Mouse (Mus musculus): ENCODE data around the gene Dtnb. TPM values are rescaled to one million over a fixed set of nuclear protein-coding genes. Genes with fewer than 3 reads are reported as not detected.

The Dtnb gene
- total RNA-seq, 2 experiments from 2014 or later = 8.3 to 14.8 TPM

DNA sequence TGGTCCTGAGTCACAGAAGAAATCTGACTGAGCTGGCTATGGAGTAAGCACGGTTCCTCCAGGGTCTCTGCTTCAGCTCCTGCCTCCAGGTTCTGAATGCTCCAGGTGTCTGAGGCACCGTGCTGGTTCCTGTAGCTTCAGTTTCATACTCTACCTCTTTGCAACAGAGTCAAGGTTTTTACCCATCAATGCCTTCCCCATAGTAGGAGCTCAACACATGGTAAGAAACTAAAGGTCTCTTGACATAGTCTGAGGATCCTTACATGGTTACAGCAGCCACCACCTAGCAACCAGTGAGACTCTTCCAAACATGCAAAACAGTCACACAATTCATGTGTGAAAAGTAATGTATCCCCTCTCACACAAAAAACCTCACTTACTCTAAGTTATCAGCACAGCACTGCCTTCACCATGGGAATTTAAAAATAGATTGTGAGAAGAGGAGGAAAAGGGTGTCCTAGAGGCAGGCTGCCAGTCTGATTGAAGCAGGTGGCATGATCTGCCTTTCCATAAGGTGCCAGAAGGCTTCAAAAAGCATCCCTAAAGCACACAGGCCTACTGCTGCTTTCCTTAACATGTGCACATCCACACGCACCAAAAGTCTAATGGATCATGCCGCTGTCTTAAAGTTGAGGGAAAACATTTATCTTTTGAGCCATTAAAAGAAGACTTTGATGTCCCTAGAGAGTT lies 1.3 kb upstream of the Dtnb start:
- no peak for ATAC-seq (replicated peaks; ENCODE audit: low FRiP score, poor library complexity, severe bottlenecking)

DNA sequence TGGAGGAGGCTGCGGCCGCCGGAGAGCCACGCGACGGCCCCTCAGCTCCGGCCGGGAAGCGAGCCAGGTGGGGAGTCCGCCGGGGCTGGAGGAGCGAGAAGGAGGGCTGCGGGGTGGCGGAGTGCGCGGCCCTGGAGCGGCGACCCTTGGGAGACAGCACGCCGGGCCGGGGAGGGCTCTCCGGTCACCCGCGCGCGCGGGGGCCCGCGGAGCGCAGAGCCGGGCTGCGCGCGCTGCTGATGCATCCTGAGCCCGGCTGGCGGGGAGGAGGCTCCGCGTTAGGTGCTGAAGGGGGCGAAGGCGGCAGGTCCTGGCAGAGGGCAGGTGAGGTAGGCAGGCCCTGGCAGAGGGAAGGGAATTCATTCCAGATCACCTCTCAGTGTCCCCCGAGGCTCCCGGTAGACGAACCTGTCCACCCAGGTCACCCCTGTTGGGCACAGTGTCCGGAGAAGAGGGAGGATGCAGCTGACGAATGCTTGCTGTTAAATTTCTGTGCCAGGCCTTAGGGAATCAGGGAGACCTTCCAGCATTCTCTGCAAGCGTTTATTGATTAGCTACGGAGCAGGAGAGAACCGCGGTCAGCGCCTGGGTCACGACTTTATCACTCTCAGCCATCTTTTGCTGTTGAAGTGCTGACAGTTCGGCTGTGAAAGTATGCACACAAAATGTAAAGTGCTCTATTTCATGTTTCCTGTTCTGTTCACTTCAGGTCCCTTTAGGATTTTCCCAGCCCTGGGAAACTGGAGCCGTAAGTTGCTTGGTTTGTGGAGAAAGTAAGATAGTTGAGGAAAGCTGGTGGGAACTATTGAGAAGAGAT lies 608 bp downstream of the Dtnb start:
- peak; percentile 68 for ATAC-seq (replicated peaks; ENCODE audit: low FRiP score, poor library complexity, severe bottlenecking)

DNA sequence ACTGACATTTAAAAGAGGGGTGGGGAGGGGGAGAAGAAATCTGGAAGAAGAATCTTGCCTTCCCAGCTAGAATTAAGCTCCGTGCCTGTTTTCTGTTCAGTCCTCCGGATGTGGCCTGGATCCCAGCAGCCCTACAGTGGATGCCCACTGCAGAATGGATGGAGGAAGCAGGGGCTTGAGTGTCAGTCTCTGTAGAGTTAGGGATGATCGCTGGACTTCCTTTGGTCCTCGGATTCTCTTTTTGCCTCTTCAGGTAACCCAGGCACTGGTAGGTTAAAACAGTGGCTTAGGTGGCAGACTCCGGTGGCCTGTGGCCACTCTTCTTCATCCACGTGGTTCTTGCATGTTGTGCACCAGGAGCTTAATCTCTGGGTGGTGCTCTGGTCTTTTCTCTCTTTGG lies 1.2 kb downstream of the Dtnb start:
- no peak for ATAC-seq (replicated peaks; ENCODE audit: low FRiP score, poor library complexity, severe bottlenecking)

DNA sequence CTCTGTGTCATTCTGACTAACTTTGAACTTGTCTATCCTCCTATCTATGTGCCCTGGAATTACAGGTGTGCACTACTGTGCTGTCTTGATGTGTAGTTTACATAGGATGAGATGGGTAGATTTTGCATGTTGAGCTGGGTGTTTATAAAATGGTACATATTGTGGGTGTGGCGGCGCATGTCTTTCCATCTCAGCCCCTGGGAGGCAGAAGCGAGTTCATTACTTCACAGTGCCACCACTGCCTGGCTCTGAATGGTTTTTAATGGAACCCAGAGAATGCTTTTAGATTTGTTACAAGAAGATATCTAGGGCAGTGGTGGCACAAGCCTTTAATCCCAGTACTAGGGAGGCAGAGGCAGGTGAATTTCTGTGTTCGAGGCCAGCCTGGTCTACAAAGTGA lies 2.5 kb downstream of the Dtnb start:
- ATAC-seq (replicated peaks; ENCODE audit: low FRiP score, poor library complexity, severe bottlenecking) = no peak

DNA sequence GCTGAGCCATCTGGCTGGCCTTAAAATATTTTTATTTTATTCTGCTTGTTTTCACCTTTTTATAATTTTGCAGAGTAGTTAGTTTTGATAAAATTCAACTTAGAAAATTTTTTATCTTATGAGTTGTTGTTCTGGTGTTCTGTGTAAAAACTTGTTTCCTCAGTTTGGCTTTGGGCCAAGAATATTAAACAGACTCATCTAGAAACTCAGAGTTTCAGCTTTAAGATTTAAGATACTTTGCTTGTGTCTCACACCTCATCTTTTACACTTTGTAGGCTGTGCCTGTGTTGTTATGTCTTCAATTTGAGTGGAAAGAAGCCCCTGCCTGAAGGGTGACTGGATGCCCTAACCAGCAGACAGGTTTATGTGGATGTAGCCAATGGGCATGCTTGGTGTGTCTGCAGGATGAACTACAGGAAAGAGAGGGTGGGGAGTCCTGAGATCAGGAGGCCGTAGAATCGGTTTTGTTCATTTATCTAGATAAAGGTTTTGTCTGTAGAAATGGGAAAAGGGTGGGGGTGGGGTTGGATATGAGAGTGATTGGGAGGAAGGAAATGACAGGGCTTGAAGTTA lies 7.9 kb downstream of the Dtnb start:
- ATAC-seq (replicated peaks; ENCODE audit: low FRiP score, poor library complexity, severe bottlenecking) = no peak

DNA sequence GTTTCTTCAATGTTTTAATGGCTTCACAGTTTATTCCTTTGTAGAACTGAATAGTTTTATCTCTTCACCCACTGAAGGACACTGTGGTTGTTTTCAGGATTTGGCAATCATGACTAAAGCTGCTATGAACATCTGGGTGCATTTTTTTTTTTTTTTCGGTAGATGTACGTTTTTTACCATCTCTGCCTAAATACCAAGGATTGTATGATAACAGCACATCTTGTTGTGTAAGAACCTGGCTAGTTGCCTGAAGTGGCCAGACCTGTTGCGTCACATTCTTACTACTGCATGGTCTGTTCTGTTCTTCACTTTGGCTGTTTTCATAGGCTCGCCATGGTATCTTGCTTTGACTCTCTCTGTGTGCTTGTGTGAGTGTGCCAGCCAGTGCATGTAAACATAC lies 10.4 kb downstream of the Dtnb start:
- ATAC-seq (replicated peaks; ENCODE audit: low FRiP score, poor library complexity, severe bottlenecking) = no peak

DNA sequence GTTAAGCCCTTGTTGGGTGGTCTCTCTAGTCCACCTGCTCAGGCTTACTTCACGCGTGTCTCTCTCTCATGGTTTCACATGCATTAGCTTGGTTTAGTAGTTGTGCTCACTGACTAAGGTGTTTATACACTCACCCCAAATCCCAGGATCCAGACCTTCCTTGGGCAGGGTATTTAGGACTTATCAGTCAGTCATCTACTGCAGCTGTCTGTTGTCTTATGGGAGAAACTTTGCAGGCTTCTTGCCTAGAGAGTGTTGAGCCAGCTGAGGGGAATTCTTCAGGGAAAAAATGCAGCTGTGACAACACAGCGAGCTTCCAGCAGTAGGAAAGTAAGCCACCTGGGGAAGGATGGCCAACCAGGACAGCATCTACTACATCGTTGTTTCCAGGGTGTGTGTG lies 13.3 kb downstream of the Dtnb start:
- no peak for ATAC-seq (replicated peaks; ENCODE audit: low FRiP score, poor library complexity, severe bottlenecking)

DNA sequence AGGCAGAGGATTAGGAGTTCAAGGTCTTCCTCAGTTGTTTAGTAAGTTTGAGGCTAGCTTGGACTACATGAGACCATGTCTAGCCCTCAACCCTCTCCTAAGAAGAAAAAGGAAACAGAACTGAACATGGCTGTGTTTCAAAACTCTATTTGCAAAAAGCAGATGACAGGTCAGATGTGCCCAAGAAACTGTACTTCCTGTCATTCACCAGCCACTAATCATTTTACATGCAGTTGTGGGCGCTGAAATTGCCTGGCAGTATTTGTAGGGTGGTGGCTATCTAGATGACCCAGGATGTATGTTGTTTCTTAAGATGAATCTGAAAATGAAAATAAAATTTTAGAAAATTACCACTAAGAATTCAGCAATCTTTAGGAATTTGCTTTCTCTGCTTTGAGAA lies 14.8 kb downstream of the Dtnb start:
- ATAC-seq (replicated peaks; ENCODE audit: low FRiP score, poor library complexity, severe bottlenecking) = no peak

DNA sequence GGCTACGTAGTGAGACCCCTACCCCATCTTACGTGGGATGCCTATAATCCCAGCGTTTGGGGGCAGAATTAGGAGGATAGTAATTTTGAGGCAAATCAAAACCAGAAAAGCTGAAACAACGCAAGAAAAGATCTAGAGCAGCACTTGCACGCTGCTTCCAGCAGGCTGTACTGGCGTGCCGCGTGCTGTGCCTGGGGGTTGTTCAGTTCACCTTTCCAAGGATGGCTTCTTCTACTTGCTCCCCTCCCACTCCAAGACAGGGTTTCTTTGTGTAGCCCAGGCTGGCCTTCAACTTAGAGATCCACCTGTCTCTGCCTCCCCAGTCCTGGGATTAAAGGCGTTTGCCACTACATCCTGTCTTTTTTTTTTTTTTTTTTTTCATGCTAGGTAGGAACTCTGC lies 17.9 kb downstream of the Dtnb start:
- no peak for ATAC-seq (replicated peaks; ENCODE audit: low FRiP score, poor library complexity, severe bottlenecking)

DNA sequence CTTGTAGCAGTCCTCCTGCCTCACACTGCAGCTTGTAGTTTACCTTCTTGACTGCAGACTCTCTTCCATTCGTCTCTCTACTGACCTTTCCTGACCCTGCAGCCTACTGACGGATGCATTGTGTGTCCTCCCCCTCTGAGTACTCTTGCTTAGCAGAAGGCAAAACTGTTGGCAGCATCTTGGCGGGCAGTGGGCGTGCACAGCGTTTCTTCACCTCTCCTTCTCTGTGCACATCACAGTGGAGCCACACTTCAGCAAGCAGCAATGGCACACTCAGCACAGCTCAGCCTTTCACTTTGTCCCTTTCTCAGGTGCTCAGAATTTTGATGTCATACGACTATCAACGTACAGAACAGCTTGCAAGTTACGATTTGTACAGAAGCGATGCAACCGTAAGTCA lies 19.4 kb downstream of the Dtnb start:
- ATAC-seq (replicated peaks; ENCODE audit: low FRiP score, poor library complexity, severe bottlenecking) = no peak

DNA sequence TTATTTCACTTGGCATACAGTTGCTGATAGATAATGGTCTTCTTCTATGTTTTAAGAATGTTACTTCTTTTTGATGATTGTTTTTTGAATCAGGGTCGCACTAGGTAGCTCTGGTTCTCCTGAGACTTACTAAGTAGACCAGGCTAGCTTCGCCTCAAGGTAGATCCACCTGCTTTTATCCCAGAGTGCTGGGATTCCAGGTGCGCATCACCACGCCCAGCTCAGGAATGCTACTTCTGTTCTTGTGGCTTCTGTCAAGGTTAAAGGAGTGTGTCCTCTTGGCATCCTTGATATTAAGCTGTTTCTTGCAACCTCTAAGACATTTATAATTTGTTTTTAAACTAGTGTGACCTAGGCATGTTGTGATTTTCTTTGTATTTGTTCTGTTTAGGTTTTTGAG lies 30.6 kb downstream of the Dtnb start:
- no peak for ATAC-seq (replicated peaks; ENCODE audit: low FRiP score, poor library complexity, severe bottlenecking)

DNA sequence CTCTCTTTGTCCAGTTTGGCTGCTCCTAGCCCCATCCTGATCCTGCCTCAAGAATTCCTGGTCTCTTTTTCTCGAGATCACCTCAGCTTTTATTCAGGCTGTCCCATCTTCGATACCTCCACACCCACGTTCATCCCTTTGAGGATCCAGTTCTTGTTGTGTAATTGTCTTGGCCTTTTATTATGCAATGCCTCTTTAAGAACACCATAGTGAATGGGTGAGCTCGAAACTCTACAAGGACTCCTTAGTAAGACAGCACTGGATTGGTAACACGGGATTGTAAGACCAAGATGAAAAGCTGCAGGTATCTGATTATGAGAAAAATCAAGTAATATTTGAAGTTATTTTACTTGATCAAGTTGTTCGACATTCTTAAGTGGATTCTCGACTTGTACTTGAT lies 34.0 kb downstream of the Dtnb start:
- ATAC-seq (replicated peaks; ENCODE audit: low FRiP score, poor library complexity, severe bottlenecking) = no peak

DNA sequence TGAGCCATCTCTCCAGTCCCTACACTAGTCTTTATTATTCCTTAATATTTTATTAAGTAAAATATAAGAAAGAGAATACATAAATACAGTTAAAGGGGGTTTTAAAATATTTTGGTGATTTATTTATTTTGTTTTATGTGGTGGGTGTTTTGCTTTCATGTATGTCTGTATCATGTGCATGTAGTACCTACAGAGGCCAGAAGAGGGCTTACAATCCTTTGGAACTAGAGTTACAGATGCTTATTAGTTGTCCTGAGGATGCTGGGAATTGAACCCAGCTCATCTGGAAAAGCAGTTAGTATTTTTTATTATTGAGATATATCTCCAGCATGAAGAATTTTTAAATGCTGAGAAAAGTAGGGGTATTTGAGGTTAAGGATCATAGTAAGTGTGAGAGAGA lies 37.6 kb downstream of the Dtnb start:
- ATAC-seq (replicated peaks; ENCODE audit: low FRiP score, poor library complexity, severe bottlenecking) = peak; percentile 74

DNA sequence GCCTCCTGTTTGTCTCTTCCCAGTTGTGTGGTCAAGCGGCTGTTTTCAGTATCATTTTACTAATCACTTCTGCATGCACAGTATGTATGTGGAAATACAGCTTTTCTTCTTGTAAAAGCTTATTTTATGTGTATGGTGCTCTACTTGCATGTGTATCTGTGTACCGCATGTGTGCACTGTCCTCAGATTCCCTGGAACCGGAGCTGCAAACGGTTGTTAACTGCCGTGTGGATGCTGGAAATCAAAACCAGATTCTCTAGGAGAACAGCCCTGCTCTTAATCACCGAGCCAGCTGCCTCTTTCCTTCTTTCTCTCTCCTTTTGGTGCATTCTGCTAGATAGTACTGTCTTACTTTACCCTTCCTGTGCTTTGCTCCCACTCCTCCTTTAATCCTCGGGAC lies 39.7 kb downstream of the Dtnb start:
- ATAC-seq (replicated peaks; ENCODE audit: low FRiP score, poor library complexity, severe bottlenecking) = no peak

DNA sequence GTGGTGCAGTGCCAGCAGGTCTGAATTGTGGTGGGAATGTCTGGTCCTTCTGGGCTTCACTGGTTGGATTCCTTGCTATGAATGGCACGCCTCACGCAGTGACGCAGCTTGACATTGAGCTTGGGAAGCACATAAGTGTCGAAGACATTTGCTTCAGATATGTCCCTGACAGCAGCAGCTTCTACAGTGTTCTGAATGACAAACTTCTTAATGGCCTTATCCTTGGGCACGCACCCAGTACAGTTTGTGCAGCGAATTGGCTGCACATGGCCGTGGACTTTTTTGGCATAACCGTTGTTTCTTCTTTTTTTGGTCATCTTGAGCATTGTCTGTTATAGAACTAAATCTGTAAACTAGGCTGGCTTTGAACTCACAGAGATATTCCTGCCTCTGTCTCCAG lies 42.9 kb downstream of the Dtnb start:
- ATAC-seq (replicated peaks; ENCODE audit: low FRiP score, poor library complexity, severe bottlenecking) = no peak

DNA sequence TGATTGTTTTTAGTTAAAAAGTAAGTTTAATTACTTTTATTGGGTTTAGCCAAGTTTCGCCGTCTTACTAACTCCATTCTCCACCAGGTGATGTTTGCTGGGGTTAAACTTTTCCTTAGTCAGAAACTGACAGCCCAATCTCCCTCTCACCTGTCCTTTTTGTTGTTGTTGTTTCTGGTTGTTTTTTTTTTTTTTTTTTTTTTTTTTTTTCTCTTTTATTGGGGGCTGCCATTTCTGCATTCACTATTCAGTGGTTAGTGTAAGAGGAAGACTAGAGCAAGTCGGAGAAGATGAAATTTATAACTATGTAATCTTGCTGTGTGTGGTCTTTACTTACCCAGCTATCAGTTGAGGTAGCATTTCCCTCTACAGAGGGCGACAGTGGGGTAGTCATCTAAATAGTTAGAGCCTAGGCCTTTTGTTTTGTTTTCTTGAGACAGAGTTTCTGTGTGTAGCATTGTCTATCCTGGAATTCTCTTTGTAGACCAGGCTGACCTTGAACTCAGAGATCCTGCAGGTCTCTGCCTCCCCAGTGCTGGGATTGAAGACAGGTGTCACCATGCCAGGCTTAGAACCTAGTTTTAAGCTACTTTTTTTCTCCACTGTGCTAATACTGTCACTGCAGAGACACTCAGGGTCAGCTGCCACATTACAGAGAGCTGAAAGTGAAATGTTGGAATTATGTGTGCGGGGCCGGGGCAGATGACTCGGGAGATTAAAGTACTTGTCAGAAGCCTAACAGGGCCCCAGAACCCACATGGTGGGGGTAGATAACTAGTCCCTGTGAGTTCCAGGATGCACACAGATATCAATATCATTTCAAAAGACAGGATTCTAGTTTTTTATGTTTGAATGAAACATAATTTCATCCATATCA lies 46.2 kb downstream of the Dtnb start:
- peak; percentile 99 for ATAC-seq (replicated peaks; ENCODE audit: low FRiP score, poor library complexity, severe bottlenecking)

DNA sequence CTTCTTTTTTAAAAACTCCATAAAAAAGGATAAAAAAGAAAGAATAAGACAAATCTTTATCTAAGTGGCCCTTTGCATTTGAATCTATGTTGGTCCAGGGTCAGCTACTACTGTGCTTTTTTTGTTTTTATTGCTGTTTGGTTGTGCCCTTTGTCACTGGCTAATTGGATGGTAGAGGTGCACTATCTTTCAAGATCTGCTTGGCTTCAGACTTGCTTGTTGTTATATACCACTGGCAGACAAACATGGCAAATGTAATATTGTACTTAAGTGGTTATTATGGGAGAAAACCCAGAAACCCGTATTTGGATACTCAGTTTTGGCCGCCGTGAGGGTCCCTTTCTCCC lies 46.8 kb downstream of the Dtnb start:
- peak; percentile 50; the same call in 1 of the 2 replicates for ATAC-seq (replicated peaks; ENCODE audit: low FRiP score, poor library complexity, severe bottlenecking)

DNA sequence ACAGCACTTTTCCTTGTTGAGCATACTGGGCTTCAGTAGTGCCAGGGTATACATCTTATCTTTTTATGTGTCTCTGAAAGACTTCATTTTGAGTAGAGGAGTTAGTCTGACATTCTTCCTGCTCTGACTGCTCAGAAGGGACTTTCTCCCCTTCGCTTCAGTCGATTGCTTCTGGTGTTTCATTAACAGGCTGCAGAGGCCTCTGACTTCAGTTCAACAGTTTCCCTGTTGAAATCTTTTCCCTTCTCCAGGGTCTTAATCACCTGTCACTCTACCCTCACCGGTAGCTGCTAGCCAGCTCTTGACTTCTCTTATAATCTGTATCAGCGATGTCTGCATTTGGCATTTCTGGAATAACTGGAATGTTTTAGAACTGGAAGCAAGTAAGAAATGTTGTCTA lies 54.7 kb downstream of the Dtnb start:
- ATAC-seq (replicated peaks; ENCODE audit: low FRiP score, poor library complexity, severe bottlenecking) = no peak

DNA sequence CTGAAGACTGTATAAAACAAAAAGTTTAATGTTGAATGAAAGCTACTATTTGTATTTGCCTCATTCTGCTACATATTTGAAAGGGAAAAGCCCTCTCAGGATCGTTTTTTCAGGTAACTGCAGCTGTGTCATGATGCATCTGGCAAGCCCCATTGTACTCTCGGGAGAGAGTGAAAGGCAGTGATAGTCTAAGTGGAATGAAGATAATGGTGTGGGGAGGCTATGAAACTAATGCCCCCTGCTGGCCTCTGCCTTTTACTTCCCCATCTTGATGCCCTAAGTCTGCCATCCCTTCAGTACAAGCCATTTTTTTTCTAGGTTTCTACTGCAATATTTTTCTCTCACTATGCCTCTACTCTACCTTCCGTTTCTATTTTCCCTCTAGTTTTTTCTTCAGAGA lies 69.8 kb downstream of the Dtnb start:
- ATAC-seq (replicated peaks; ENCODE audit: low FRiP score, poor library complexity, severe bottlenecking) = no peak

DNA sequence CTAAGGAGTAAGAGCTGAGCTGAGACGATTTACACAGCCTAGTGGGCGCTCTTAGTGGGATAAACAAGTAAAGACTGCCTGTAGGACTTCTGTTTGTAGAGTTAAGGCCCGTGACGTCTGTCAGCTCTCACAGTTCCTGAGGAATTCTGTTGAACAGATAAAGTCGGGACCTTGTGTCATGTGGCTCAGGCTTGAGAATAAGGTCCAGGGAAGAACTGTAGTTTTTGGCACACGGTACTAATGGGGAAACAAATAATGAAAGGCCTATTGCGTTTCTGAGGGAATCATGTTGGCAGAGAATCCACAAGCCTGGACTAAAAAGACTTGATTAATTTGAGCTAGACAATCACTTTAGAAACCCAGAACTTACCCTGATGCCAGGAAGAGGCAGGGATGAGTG lies 84.6 kb downstream of the Dtnb start:
- no peak for ATAC-seq (replicated peaks; ENCODE audit: low FRiP score, poor library complexity, severe bottlenecking)
